Mouse (Mus musculus) intestine, postnatal 0 days (tissue): ENCODE data around the gene Degs1. TPM values are rescaled to one million over a fixed set of nuclear protein-coding genes. Genes with fewer than 3 reads are reported as not detected.
A peak's percentile ranks its signal among the peaks of the same experiment; 100 is the strongest.

ENCODE experiments used
- ATAC-seq: fragments of 200-750 bp; cut with Nextera tagmentation; 2 replicates; pipeline ENCODE4 v1.8.0; 2017; ENCODE audit warnings: mild to moderate bottlenecking, moderate TSS enrichment, moderate library complexity
- H3K27ac ChIP-seq: fragments of 300-500 bp; sonication (generic); 2 replicates; pipeline ENCODE4 v1.5.1; 2014; ENCODE audit warnings: mild to moderate bottlenecking, low read depth, low read length, moderate library complexity
- H3K27me3 ChIP-seq: fragments of 300-500 bp; sonication (generic); replicated peaks from 2 replicates; pipeline ENCODE4 v1.6.1; 2014; ENCODE audit warnings: low read length, mixed read lengths; ENCODE audit not compliant: control insufficient read depth, insufficient read depth
- H3K36me3 ChIP-seq: fragments of 300-500 bp; sonication (generic); 2 replicates; pipeline ENCODE4 v1.6.1; 2014; ENCODE audit warnings: mild to moderate bottlenecking, moderate library complexity; ENCODE audit not compliant: control insufficient read depth, insufficient read depth
- H3K4me1 ChIP-seq: fragments of 300-500 bp; sonication (generic); replicated peaks from 2 replicates; pipeline ENCODE4 v1.6.1; 2014; ENCODE audit warnings: antibody characterized with exemption, low read length, mixed read lengths; ENCODE audit not compliant: control insufficient read depth, insufficient read depth
- H3K4me2 ChIP-seq: fragments of 300-500 bp; sonication (generic); replicated peaks from 2 replicates; pipeline ENCODE4 v1.6.1; 2014; ENCODE audit warnings: low read depth, mild to moderate bottlenecking, moderate library complexity
- H3K4me3 ChIP-seq: fragments of 300-500 bp; sonication (generic); 2 replicates; pipeline ENCODE4 v1.5.1; 2014; ENCODE audit warnings: low read depth, low read length
- H3K9ac ChIP-seq: fragments of 300-500 bp; sonication (generic); 2 replicates; pipeline ENCODE4 v1.6.1; 2014; ENCODE audit warnings: mild to moderate bottlenecking, low read depth, low read length
- H3K9me3 ChIP-seq: fragments of 300-500 bp; sonication (generic); 2 replicates; pipeline ENCODE4 v1.6.1; 2016; ENCODE audit warnings: mixed run types; ENCODE audit not compliant: control insufficient read depth
- CTCF ChIP-seq: sonication (generic); IDR thresholded peaks from 2 replicates; pipeline ENCODE4 v1.5.1; 2016; ENCODE audit warnings: low read depth, mild to moderate bottlenecking, control low read depth, antibody characterized with exemption, moderate library complexity
- WGBS: fragments of 180-500 bp; shearing (Covaris S2); extraction: QIAGEN DNeasy Blood & Tissue Kit; methylation state at CpG from one replicate; pipeline ENCODE4 v1.1.7; 2014; 5-methylcytosine and 5-hydroxymethylcytosine counted together
- polyA plus RNA-seq: library from polyadenylated mRNA; unstranded; fragments of >200 nt; fragmentation: Nextera tagmentation; extraction: Ambion mirVana; gene quantifications from 2 replicates; pipeline ENCODE4 v1.2.1, GENCODE M21; 2015

Degs1 gene
- polyA plus RNA-seq, 1 experiment from 2014 or later = 98.2 TPM

DNA sequence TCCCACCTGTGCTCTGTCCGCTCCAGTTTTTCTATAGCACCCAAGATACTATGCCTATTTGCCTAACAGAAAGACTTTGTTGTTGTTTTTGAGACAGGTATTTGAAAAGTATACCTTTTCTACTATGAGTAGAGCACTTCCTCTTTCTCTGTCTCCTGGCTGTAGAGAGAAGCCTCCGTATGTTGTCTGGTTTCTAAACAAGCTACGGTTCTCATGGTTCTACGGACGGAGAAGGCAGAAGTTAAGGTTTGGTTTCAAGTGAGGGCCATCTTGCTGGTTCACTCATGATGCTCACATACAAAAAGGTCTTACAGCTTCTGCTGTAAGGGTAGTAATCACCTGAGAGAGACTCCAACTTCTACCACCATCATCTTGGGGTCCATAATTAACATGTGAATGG, 37.6 kb downstream of the Degs1 start:
- no peak for TF ChIP-seq CTCF
- Histone ChIP-seq H3K36me3 (no peaks in the 10 kb centered on the region), H3K27ac (no peak overlapping the region), H3K4me1 (no peaks in the 10 kb centered on the region), H3K9me3 (no peaks in the 10 kb centered on the region), H3K4me3 (no peak overlapping the region), H3K9ac (no peak overlapping the region), H3K27me3 (no peaks in the 10 kb centered on the region), H3K4me2 (no peak overlapping the region)
- 93% methylated on average over 5 of the region's 5 CpGs for WGBS
- no peak for ATAC-seq

DNA sequence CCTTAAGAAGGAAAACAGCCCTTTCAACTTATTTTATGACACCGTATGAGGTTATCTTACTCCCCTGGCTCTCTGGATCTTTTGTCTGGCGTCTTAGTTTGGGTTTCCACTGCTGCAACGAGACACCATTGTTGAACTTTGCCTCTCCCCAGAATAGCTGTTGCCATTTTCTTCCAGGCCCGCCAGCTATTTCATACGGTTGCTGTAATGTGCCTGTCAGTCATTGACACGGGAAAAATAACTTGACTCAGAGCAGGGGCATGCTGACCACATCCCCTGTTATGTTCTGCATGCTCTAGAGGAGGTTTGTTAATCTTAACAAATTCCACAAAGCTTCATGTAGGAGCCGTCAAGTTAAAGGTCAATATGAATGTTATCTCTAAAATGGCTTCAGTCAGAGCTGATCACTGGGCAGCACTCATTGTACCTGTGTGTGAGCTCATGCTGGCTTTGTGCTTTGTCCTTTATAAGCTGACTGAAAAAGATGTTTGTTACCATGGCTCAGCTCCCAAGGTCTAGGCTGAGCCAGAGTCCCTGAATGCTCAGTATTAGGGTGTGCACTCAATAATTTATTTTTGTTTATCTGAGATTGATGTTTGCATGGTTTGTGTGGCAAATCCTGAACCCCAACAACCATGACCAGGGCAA, 44.4 kb downstream of the Degs1 start:
- TF ChIP-seq CTCF = no peak

GRCm38 (mm10) chr1:182237386-182237785, 45.2 kb downstream of the Degs1 start:
- Histone ChIP-seq H3K9ac (no peak overlapping the region), H3K36me3 (no peaks in the 10 kb centered on the region), H3K4me3 (no peak overlapping the region), H3K27ac (no peak overlapping the region), H3K9me3 (no peaks in the 10 kb centered on the region), H3K4me1 (no peaks in the 10 kb centered on the region), H3K27me3 (no peaks in the 10 kb centered on the region), H3K4me2 (no peak overlapping the region)
- 79% methylated on average over 1 of the region's 1 CpGs for WGBS
- no peak for ATAC-seq
- no peak for TF ChIP-seq CTCF

More for the DNA sequence above, 44.4 kb downstream of the Degs1 start:
- Histone ChIP-seq H3K4me2 (no peak overlapping the region; the same call in 1 of the 2 replicates), H3K9ac (no peak overlapping the region), H3K4me3 (no peak overlapping the region), H3K27me3 (no peaks in the 10 kb centered on the region), H3K27ac (no peak overlapping the region), H3K36me3 (no peaks in the 10 kb centered on the region), H3K4me1 (no peaks in the 10 kb centered on the region), H3K9me3 (no peaks in the 10 kb centered on the region)
- peak; percentile 25; the same call in 1 of the 2 replicates for ATAC-seq
- WGBS = 23% methylated on average over 7 of the region's 7 CpGs

DNA sequence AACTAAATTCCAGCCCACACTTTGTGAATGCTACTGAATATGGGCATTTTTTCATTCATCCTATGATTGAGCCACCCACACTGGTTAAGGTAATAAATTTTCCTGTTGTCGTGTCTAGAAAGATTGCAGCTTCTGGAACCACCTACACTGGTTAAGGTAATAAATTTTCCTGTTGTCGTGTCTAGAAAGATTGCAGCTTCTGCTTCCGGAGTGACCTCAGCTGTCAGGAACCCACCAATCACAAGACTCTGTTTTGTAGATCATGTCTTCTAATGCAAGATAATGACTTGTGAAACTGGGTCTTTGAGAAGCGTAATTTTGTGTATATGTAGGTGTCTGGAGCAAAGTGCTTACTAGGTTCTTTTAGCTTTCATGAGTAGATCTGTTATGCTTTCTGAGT, 47.4 kb downstream of the Degs1 start:
- WGBS = 61% methylated on average over 4 of the region's 4 CpGs
- no peak for ATAC-seq
- H3K36me3 ChIP-seq = no peaks in the 10 kb centered on the region

DNA sequence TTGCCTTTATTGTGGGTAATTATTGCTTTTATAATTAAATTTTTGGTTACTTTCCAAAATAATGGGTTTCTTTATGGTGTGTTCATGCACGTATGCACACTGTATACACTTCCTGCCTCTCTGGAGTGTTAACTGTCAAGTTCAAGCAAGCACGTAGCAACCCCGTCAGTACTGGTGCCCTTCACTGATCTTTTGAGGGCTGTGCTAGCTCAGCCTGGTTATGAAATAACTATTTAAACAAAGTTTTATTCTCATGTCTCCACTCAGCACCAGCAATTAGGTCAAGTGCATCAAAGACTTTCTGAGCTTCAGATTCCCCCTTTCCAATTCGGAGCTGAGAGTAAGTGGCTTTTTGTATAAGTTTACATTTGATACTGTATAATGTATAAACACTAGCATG, 53.2 kb downstream of the Degs1 start:
- H3K4me1 ChIP-seq = no peaks in the 10 kb centered on the region
- no peaks in the 10 kb centered on the region for H3K36me3 ChIP-seq
- H3K27me3 ChIP-seq = no peaks in the 10 kb centered on the region
- no peak overlapping the region for H3K9ac ChIP-seq
- no peak for ATAC-seq
- H3K4me3 ChIP-seq = no peak overlapping the region
- no peak overlapping the region for H3K4me2 ChIP-seq
- 75% methylated on average over 4 of the region's 4 CpGs for WGBS
- no peaks in the 10 kb centered on the region for H3K9me3 ChIP-seq
- no peak overlapping the region for H3K27ac ChIP-seq
- no peak for TF ChIP-seq CTCF

More for the DNA sequence above, 47.4 kb downstream of the Degs1 start:
- no peak overlapping the region for H3K4me2 ChIP-seq
- H3K4me1 ChIP-seq = no peaks in the 10 kb centered on the region
- H3K9ac ChIP-seq = no peak overlapping the region
- H3K4me3 ChIP-seq = no peak overlapping the region
- H3K9me3 ChIP-seq = no peaks in the 10 kb centered on the region
- H3K27me3 ChIP-seq = no peaks in the 10 kb centered on the region
- H3K27ac ChIP-seq = no peak overlapping the region
- no peak for TF ChIP-seq CTCF

DNA sequence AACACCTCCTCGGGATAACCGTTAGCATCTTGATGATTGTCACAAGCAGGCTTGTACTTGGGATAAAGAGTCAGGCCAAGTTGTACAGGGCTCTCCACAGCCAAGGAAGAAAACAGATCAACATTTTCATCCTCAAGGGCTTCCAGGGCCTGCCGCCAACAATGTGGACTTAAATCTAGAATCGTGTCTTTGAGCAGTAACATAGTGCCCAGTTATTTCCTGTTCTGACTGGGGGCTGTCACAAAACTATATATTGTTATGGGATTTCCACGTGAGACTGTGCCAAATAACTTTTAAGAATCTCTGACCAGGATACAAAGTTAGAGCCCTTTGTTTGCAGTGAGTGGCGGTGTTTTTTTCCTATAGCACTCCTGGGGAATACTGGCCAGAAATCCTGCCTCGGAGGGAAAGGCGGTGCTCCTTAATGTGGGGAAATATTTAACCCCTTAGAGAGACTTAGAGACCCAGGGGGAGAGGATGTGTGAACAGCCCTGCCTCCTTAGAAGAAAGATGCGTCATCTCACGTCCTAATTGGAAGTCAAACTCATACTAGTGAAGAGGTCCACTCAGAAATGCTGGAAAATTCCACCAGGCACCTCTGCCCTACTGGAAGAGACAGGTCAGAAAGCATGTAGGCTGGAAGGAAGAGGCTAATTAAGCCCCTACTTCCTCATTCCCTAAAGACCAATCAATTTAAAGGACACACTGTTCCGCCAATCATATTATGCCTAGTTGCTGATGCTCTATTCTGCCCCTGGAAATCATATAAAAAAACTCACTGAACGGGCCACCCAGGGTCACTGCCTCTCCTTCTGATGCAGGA, 55.3 kb downstream of the Degs1 start:
- TF ChIP-seq CTCF = no peak
- Histone ChIP-seq H3K4me2 (no peak overlapping the region), H3K4me3 (no peak overlapping the region), H3K4me1 (0 out of 2 replicates have a peak, but pooled peaks cover 4% of the 10 kb centered on the region), H3K27me3 (no peaks in the 10 kb centered on the region), H3K9me3 (no peaks in the 10 kb centered on the region), H3K9ac (no peak overlapping the region), H3K27ac (no peak overlapping the region), H3K36me3 (no peaks in the 10 kb centered on the region)
- no peak for ATAC-seq
- WGBS = 52% methylated on average over 12 of the region's 12 CpGs
